ENCODE assay signal across 9 mouse cellular contexts in genomic region chr17:24650766-24651165, GRCm38 (mm10). TPM values are rescaled to one million over a fixed set of nuclear protein-coding genes. Genes with fewer than 3 reads are reported as not detected.
A peak's percentile ranks its signal among the peaks of the same experiment; 100 is the strongest.
DNase-seq lines count a peak whose midpoint lies in the region; ATAC-seq and TF ChIP-seq lines count a peak whose summit lies in the region.
"Had no signal": no experiment of that assay in that cellular context is flagged by ENCODE, and none has a peak within 500 bp of the region (broad histone marks: within the 10 kb centered on the region; RNA-seq: fewer than 3 reads in every experiment).

No protein-coding gene starts in this region.

- no peaks in the 10 kb centered on the region for H3K9me3 ChIP-seq in embryonic facial prominence, embryonic 10.5 days
- no peaks in the 10 kb centered on the region for H3K9me3 ChIP-seq in hindbrain, embryonic 15.5 days
- no peaks in the 10 kb centered on the region for H3K9me3 ChIP-seq in midbrain, embryonic 14.5 days (ENCODE audit: control insufficient read depth, low read length)

- H3K4me1 ChIP-seq in kidney, adult 2 months (ENCODE audit: control insufficient read depth, insufficient read depth, low read length) = peaks cover 8% of the 10 kb centered on the region; the same call in 1 of the 2 replicates
- peaks cover 35% of the 10 kb centered on the region for H3K4me1 ChIP-seq in embryonic facial prominence, embryonic 10.5 days
- H3K4me1 ChIP-seq in hindbrain, embryonic 15.5 days (replicated peaks) = peaks cover 23% of the 10 kb centered on the region
- peaks cover 7% of the 10 kb centered on the region; the same call in 1 of the 2 replicates for H3K4me1 ChIP-seq in midbrain, embryonic 14.5 days (ENCODE audit: control insufficient read depth, insufficient read depth, low read length)

- no peak for TF ChIP-seq POLR2A in kidney, adult 2 months (IDR thresholded peaks at IDR 0.05; ENCODE audit: low read depth, low read length)

- no peak for ATAC-seq in hindbrain, embryonic 15.5 days (ENCODE audit: low FRiP score, low read depth)
- no peak for ATAC-seq in midbrain, embryonic 14.5 days (ENCODE audit: low FRiP score, low TSS enrichment)
- ATAC-seq: inflammation-experienced regulatory T-cells, adult 6 months had no signal

- TF ChIP-seq CTCF in kidney, adult 2 months (conservative IDR thresholded peaks at IDR 0.05; ENCODE audit: insufficient read depth, insufficient read length, low read depth, low read length) = no peak

- H3K9ac ChIP-seq in hindbrain, embryonic 15.5 days = peak overlapping the region; percentile 87; the same call in 1 of the 2 replicates
- H3K9ac ChIP-seq in midbrain, embryonic 14.5 days (replicated peaks; ENCODE audit: low read length) = no peak overlapping the region

- peak overlapping the region; percentile 92 for H3K4me2 ChIP-seq in hindbrain, embryonic 15.5 days
- H3K4me2 ChIP-seq in midbrain, embryonic 14.5 days (ENCODE audit: low read length) = peak overlapping the region; percentile 95; the same call in 1 of the 2 replicates

- WGBS in kidney, adult 2 months = 49% methylated on average over 4 of the region's 4 CpGs
- 79% methylated on average over 4 of the region's 4 CpGs for WGBS in embryonic facial prominence, embryonic 10.5 days
- 78% methylated on average over 4 of the region's 4 CpGs for WGBS in hindbrain, embryonic 15.5 days
- WGBS in midbrain, embryonic 14.5 days = 75% methylated on average over 4 of the region's 4 CpGs

- peak overlapping the region; percentile 71 for H3K27ac ChIP-seq in kidney, adult 2 months (ENCODE audit: insufficient read depth, low read depth, low read length)
- H3K27ac ChIP-seq in embryonic facial prominence, embryonic 10.5 days (replicated peaks) = peak overlapping the region; percentile 87; the same call in 1 of the 2 replicates
- 0 out of 2 replicates have a peak overlapping the region, but pooled peaks have one; percentile 80 for H3K27ac ChIP-seq in hindbrain, embryonic 15.5 days (replicated peaks)
- no peak overlapping the region for H3K27ac ChIP-seq in midbrain, embryonic 14.5 days (replicated peaks; ENCODE audit: low read depth, low read length)

- H3K27me3 ChIP-seq in kidney, adult 2 months (replicated peaks; ENCODE audit: control insufficient read depth, insufficient read depth, low read length) = no peaks in the 10 kb centered on the region
- H3K27me3 ChIP-seq in embryonic facial prominence, embryonic 10.5 days (replicated peaks; ENCODE audit: low read depth, poor library complexity, severe bottlenecking) = peaks cover 62% of the 10 kb centered on the region
- 0 out of 2 replicates have a peak, but pooled peaks cover 7% of the 10 kb centered on the region for H3K27me3 ChIP-seq in hindbrain, embryonic 15.5 days
- peaks cover 6% of the 10 kb centered on the region; the same call in 1 of the 2 replicates for H3K27me3 ChIP-seq in midbrain, embryonic 14.5 days (ENCODE audit: control insufficient read depth, insufficient read depth, low read length)

- peak overlapping the region; percentile 91 for H3K4me3 ChIP-seq in kidney, adult 2 months (ENCODE audit: insufficient read depth, low read depth, low read length)
- H3K4me3 ChIP-seq in embryonic facial prominence, embryonic 10.5 days = peak overlapping the region; percentile 88; the same call in 1 of the 2 replicates
- H3K4me3 ChIP-seq in hindbrain, embryonic 15.5 days = peak overlapping the region; percentile 72
- no peak overlapping the region for H3K4me3 ChIP-seq in midbrain, embryonic 14.5 days (replicated peaks; ENCODE audit: low read depth, low read length)

- peak; percentile 30 for DNase-seq in kidney, adult 2 months
- DNase-seq in kidney, adult 18-20 months = no peak
- no peak for DNase-seq in embryonic facial prominence, embryonic 10.5 days (ENCODE audit: low spot score)
- DNase-seq in midbrain, embryonic 14.5 days = no peak
- DNase-seq in frontal cortex, adult 2 months (ENCODE audit: extremely low spot score in 1 of 2, low spot score in 1 of 2) = no peak
- no peak for DNase-seq in left cerebral cortex, adult 9 months (ENCODE audit: low spot score in 2 of 2)
- no peak for DNase-seq in cerebellum, adult 11 months

- no peaks in the 10 kb centered on the region for H3K36me3 ChIP-seq in kidney, adult 2 months (ENCODE audit: control insufficient read depth, insufficient read depth, low read length)
- H3K36me3 ChIP-seq in embryonic facial prominence, embryonic 10.5 days (replicated peaks) = no peaks in the 10 kb centered on the region; the same call in 1 of the 2 replicates
- no peaks in the 10 kb centered on the region for H3K36me3 ChIP-seq in hindbrain, embryonic 15.5 days
- H3K36me3 ChIP-seq in midbrain, embryonic 14.5 days (ENCODE audit: control insufficient read depth, insufficient read depth, low read length) = no peaks in the 10 kb centered on the region

RNA-seq across cellular contexts. Expression of gene Slc9a3r2, which starts 0.6 kb away (rescaled TPM):
- 111 and 123 TPM in 2 replicates for polyA plus RNA-seq in kidney, adult 2 months (2012; rRNA removed)
- polyA plus RNA-seq in embryonic facial prominence, embryonic 10.5 days (2016; fragmentation: Nextera tagmentation; extraction: Ambion mirVana) = 31.7 and 37.3 TPM in 2 replicates
- 55.5 and 57.0 TPM in 2 replicates for polyA plus RNA-seq in hindbrain, embryonic 15.5 days (2015; fragmentation: Nextera tagmentation; extraction: Ambion mirVana)
- 36.7 and 39.2 TPM in 2 replicates for polyA plus RNA-seq in midbrain, embryonic 14.5 days (2014; fragmentation: Nextera tagmentation; extraction: Ambion mirVana)
- 80.5 and 83.9 TPM in 2 replicates for polyA plus RNA-seq in frontal cortex, adult 2 months (2012; rRNA removed)
- polyA plus RNA-seq: inflammation-experienced regulatory T-cells, adult 6 months had no signal

RNA-seq across cellular contexts. Expression of gene Npw, which starts 7.5 kb away (rescaled TPM):
- not detected in 2 replicates for polyA plus RNA-seq in kidney, adult 2 months (2012; rRNA removed)
- polyA plus RNA-seq in embryonic facial prominence, embryonic 10.5 days (2016; fragmentation: Nextera tagmentation; extraction: Ambion mirVana) = not detected in 2 replicates
- polyA plus RNA-seq in hindbrain, embryonic 15.5 days (2015; fragmentation: Nextera tagmentation; extraction: Ambion mirVana) = 0.31 and 0.54 TPM in 2 replicates
- polyA plus RNA-seq in midbrain, embryonic 14.5 days (2014; fragmentation: Nextera tagmentation; extraction: Ambion mirVana) = not detected in 2 replicates
- polyA plus RNA-seq in frontal cortex, adult 2 months (2012; rRNA removed) = 0.65 TPM in 1 of 2 replicates, not detected in the other
- polyA plus RNA-seq: inflammation-experienced regulatory T-cells, adult 6 months had no signal

RNA-seq across cellular contexts. Expression of gene Nthl1, which starts 18.3 kb away (rescaled TPM):
- 13.6 and 15.8 TPM in 2 replicates for polyA plus RNA-seq in kidney, adult 2 months (2012; rRNA removed)
- 22.4 and 27.3 TPM in 2 replicates for polyA plus RNA-seq in embryonic facial prominence, embryonic 10.5 days (2016; fragmentation: Nextera tagmentation; extraction: Ambion mirVana)
- 11.4 and 11.6 TPM in 2 replicates for polyA plus RNA-seq in hindbrain, embryonic 15.5 days (2015; fragmentation: Nextera tagmentation; extraction: Ambion mirVana)
- polyA plus RNA-seq in midbrain, embryonic 14.5 days (2014; fragmentation: Nextera tagmentation; extraction: Ambion mirVana) = 6.5 and 8.9 TPM in 2 replicates
- polyA plus RNA-seq in frontal cortex, adult 2 months (2012; rRNA removed) = 8.8 and 10.7 TPM in 2 replicates

RNA-seq across cellular contexts. Expression of gene Tsc2, which starts 18.3 kb away (rescaled TPM):
- polyA plus RNA-seq in kidney, adult 2 months (2012; rRNA removed) = 152 and 174 TPM in 2 replicates
- 70.2 and 70.4 TPM in 2 replicates for polyA plus RNA-seq in embryonic facial prominence, embryonic 10.5 days (2016; fragmentation: Nextera tagmentation; extraction: Ambion mirVana)
- polyA plus RNA-seq in hindbrain, embryonic 15.5 days (2015; fragmentation: Nextera tagmentation; extraction: Ambion mirVana) = 71.7 and 81.0 TPM in 2 replicates
- polyA plus RNA-seq in midbrain, embryonic 14.5 days (2014; fragmentation: Nextera tagmentation; extraction: Ambion mirVana) = 79.5 and 89.5 TPM in 2 replicates
- 175 and 194 TPM in 2 replicates for polyA plus RNA-seq in frontal cortex, adult 2 months (2012; rRNA removed)

RNA-seq across cellular contexts. Expression of gene Zfp598, which starts 18.7 kb away (rescaled TPM):
- 44.3 and 57.6 TPM in 2 replicates for polyA plus RNA-seq in kidney, adult 2 months (2012; rRNA removed)
- polyA plus RNA-seq in embryonic facial prominence, embryonic 10.5 days (2016; fragmentation: Nextera tagmentation; extraction: Ambion mirVana) = 29.0 and 30.4 TPM in 2 replicates
- 20.6 and 24.5 TPM in 2 replicates for polyA plus RNA-seq in hindbrain, embryonic 15.5 days (2015; fragmentation: Nextera tagmentation; extraction: Ambion mirVana)
- 22.8 and 24.5 TPM in 2 replicates for polyA plus RNA-seq in midbrain, embryonic 14.5 days (2014; fragmentation: Nextera tagmentation; extraction: Ambion mirVana)
- 53.8 and 59.4 TPM in 2 replicates for polyA plus RNA-seq in frontal cortex, adult 2 months (2012; rRNA removed)
